Mouse (Mus musculus): ENCODE measurements around the gene Mgp. TPM values are rescaled to one million over a fixed set of nuclear protein-coding genes. Genes with fewer than 3 reads are reported as not detected.

Mgp gene
- polyA plus RNA-seq, 1 experiment from 2014 or later, result 283 TPM

DNA sequence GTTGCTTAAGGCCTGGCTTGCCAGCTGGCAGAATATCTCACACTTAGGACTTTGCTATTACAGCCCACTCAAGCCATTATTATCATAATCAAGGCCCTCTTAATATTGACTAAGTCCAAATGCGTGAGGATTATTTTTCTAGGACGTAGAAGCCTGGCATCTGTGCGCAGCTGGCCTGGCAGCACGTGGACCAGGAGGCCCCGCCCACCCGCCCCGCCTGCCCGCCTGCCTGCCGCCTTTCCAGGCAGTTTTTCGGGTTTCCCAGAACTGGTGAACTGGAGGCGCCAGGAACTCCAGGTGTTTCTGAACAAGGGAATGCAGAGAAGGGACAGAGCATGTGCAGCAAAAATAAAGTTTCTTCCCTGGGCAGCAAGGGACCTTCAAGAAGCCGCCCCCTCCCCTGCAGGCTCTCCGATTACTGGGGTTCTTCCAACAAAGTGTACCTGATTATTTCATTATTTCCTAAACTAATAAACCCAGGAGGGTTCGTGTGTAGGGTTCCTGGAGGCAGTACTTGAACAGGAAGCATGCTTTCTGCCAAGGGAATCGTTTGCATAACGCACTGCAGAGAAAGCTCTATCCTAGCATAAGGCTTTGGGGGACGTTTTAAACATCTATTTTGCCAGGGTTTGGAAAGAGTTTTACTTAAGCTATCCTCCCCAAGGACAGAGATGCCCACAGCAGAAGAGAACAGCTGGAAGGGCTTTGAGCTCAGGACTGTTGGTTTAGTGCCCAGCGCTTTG, 37.9 kb upstream of the Mgp start:
- Histone ChIP-seq H3K9me3 (replicated peaks) (no peaks in the 10 kb centered on the region), H3K27me3 (no peaks in the 10 kb centered on the region), H3K36me3 (no peaks in the 10 kb centered on the region), H3K9ac (no peak overlapping the region), H3K4me1 (peaks cover 33% of the 10 kb centered on the region), H3K4me3 (replicated peaks) (peak overlapping the region; percentile 16; the same call in 1 of the 2 replicates), H3K27ac (replicated peaks) (peak overlapping the region; percentile 89), H3K4me2 (replicated peaks) (peak overlapping the region; percentile 43)
- WGBS, result 6% methylated on average over 18 of the region's 18 CpGs
- ATAC-seq (ENCODE audit: insufficient number of reproducible peaks, low FRiP score, low TSS enrichment, low read depth), result peak; percentile 75

GRCm38 (mm10) chr6:136912751-136913265, 37.2 kb upstream of the Mgp start:
- H3K4me1 ChIP-seq, result peaks cover 28% of the 10 kb centered on the region
- no peak overlapping the region for H3K4me2 ChIP-seq (replicated peaks)
- no peak overlapping the region for H3K9ac ChIP-seq
- no peak overlapping the region for H3K4me3 ChIP-seq (replicated peaks)
- H3K9me3 ChIP-seq (replicated peaks), result no peaks in the 10 kb centered on the region
- 53% methylated on average over 1 of the region's 2 CpGs for WGBS
- ATAC-seq (ENCODE audit: insufficient number of reproducible peaks, low FRiP score, low TSS enrichment, low read depth), result no peak
- peak overlapping the region; percentile 71 for H3K27ac ChIP-seq (replicated peaks)
- no peaks in the 10 kb centered on the region for H3K27me3 ChIP-seq
- H3K36me3 ChIP-seq, result no peaks in the 10 kb centered on the region

DNA sequence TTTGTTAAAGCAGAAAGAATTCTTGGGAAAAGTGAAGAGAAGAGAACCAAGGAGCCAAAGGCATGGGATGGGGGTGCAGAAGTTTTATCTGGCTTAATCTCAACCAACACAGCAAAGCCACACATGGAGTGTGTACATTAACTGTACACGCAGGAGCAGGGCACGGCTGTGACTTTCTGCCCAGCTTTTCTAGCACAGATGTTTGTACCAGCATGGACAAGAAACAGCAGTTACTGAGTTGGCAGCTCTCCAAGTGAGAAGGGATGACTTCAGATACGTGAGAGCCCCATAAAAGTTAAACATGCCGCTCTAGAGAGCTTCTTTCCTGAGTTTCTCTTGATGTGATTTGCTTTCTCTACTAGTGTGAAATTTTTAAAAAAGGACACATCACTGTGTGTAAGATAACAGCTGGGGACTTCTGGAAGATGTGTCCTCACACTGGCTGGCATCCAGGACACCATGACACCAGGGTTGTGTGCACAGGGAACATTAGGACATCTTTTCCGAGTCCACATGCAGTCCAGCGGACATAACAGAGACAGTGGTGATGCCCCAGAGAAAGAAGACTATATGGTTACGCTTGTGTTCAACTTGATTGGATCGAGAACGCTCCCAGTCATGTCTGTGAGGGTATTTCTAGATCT, 34.7 kb upstream of the Mgp start:
- Histone ChIP-seq H3K9me3 (replicated peaks) (no peaks in the 10 kb centered on the region), H3K9ac (no peak overlapping the region), H3K4me3 (replicated peaks) (no peak overlapping the region), H3K27me3 (no peaks in the 10 kb centered on the region), H3K4me2 (replicated peaks) (no peak overlapping the region), H3K4me1 (peaks cover 46% of the 10 kb centered on the region), H3K27ac (replicated peaks) (peak overlapping the region; percentile 17), H3K36me3 (no peaks in the 10 kb centered on the region)
- ATAC-seq (ENCODE audit: insufficient number of reproducible peaks, low FRiP score, low TSS enrichment, low read depth), result no peak
- WGBS, result 56% methylated on average over 9 of the region's 9 CpGs

DNA sequence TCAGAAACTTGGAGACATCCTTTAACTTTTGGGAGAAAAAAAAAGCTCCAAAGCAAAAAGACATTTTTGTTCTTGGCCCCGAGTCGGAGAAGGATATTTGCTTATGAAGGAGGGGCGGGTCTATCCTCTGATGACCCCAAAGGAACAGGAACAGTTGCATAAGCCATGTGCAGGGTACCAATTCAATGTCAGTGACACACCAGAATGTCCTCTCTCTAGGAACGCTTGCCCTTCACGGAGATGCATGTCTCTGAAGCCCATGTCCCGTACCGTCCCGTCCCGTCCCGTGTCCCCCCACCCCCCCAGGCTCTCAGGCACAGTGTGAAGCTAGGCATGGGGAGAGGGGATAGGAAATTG, 31.3 kb upstream of the Mgp start:
- Histone ChIP-seq H3K36me3 (no peaks in the 10 kb centered on the region), H3K4me2 (replicated peaks) (no peak overlapping the region; the same call in 1 of the 2 replicates), H3K27ac (replicated peaks) (peak overlapping the region; percentile 74), H3K4me1 (peaks cover 33% of the 10 kb centered on the region), H3K9ac (no peak overlapping the region), H3K27me3 (no peaks in the 10 kb centered on the region), H3K9me3 (replicated peaks) (no peaks in the 10 kb centered on the region), H3K4me3 (replicated peaks) (no peak overlapping the region)
- 0 out of 2 replicates have a peak, but pooled peaks have one; percentile 21 for ATAC-seq (ENCODE audit: insufficient number of reproducible peaks, low FRiP score, low TSS enrichment, low read depth)
- WGBS, result 45% methylated on average over 10 of the region's 10 CpGs

DNA sequence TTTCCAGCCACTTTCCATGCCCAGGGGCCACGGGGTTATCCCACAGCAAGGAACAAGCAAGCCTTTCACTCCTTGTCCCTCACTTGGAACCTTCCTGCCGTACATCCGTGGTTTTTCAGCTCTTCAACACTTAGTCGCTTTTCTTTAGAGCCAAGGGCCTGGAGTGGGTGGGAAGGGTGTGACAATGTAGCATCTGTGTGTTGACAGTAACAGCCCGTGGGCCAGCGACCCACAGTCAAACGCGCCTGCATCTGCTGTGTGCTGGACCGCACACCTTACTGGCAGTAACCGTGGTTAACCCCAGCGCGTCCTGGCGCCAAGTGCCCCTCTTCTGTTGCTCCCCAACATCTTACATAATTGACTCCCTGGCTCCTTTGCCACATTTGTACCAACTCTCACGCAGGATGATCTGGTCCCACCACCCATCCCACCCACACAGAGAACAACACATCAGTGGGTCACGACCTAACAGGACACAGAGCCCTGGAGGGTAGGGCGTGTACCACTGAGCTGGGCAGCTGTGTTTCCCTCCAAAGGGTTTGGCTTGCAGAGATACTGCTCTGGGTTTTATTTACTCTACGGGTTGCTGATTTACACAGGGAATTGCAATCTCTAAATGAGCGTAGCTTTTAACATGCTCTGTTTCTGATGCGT, 30.8 kb upstream of the Mgp start:
- Histone ChIP-seq H3K9me3 (replicated peaks) (no peaks in the 10 kb centered on the region), H3K36me3 (no peaks in the 10 kb centered on the region), H3K27ac (replicated peaks) (peak overlapping the region; percentile 74), H3K4me2 (replicated peaks) (no peak overlapping the region), H3K9ac (no peak overlapping the region), H3K4me1 (peaks cover 33% of the 10 kb centered on the region), H3K27me3 (no peaks in the 10 kb centered on the region), H3K4me3 (replicated peaks) (no peak overlapping the region)
- WGBS, result 56% methylated on average over 19 of the region's 19 CpGs
- ATAC-seq (ENCODE audit: insufficient number of reproducible peaks, low FRiP score, low TSS enrichment, low read depth), result peak; percentile 54; the same call in 1 of the 2 replicates

DNA sequence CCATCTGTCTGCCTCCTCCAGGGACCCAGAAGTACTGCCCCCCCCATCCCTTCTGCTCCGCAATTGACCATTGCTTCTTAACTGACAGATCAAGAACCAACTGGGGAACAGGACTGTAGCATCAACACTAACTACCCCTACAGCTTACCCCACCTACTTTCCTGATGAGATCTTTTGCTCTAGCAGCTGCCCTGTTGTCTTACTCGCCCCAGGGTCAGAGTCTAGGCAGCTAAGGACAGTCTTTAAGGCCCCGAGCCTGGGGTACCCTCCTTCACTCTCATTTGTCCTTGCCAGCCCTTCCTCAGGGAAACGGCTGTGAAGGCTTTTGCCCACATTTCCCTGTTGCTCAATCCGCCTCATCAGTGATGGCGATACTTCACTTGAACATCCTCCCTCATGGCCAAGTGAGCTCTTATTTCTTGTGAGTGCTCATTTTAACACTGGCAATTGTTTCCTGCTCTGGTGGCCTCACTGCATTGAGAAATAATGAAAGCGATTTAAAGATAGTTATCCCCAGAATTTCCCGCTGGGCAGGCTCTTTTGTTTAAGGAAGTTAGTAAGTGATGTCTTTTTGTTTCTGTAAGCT, 28.4 kb upstream of the Mgp start:
- no peak for ATAC-seq (ENCODE audit: insufficient number of reproducible peaks, low FRiP score, low TSS enrichment, low read depth)
- H3K36me3 ChIP-seq, result no peaks in the 10 kb centered on the region
- H3K27ac ChIP-seq (replicated peaks), result no peak overlapping the region
- peaks cover 24% of the 10 kb centered on the region for H3K4me1 ChIP-seq
- no peak overlapping the region for H3K4me3 ChIP-seq (replicated peaks)
- no peaks in the 10 kb centered on the region for H3K27me3 ChIP-seq
- 60% methylated on average over 8 of the region's 8 CpGs for WGBS
- H3K4me2 ChIP-seq (replicated peaks), result no peak overlapping the region
- H3K9me3 ChIP-seq (replicated peaks), result no peaks in the 10 kb centered on the region
- H3K9ac ChIP-seq, result no peak overlapping the region

DNA sequence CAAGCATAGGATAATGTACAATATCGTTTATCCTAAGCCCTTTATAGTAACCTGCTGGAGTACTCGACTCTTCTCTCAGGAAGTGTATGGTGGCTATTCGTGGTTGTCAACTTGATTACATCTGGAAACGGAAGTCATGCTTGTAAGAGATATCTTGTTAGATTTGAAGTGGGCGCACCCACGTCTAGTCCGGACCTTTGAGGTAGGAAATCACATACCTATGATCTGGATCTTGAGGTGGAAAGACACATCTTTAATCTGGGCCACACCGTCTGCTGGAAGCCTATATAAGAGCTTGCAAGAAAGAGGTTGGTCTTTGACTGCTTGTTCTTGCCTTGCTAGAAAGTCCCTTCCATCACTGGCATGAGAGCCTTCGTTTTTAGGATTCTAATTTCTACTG, 26.9 kb upstream of the Mgp start:
- Histone ChIP-seq H3K36me3 (no peaks in the 10 kb centered on the region), H3K9ac (no peak overlapping the region), H3K9me3 (replicated peaks) (no peaks in the 10 kb centered on the region), H3K27me3 (no peaks in the 10 kb centered on the region), H3K27ac (replicated peaks) (no peak overlapping the region), H3K4me3 (replicated peaks) (no peak overlapping the region), H3K4me2 (replicated peaks) (no peak overlapping the region), H3K4me1 (peaks cover 32% of the 10 kb centered on the region)
- no peak for ATAC-seq (ENCODE audit: insufficient number of reproducible peaks, low FRiP score, low TSS enrichment, low read depth)
- 82% methylated on average over 9 of the region's 9 CpGs for WGBS

GRCm38 (mm10) chr6:136901010-136901409, 25.4 kb upstream of the Mgp start:
- Histone ChIP-seq H3K4me3 (replicated peaks) (no peak overlapping the region), H3K9me3 (replicated peaks) (no peaks in the 10 kb centered on the region), H3K27me3 (no peaks in the 10 kb centered on the region), H3K4me1 (peaks cover 18% of the 10 kb centered on the region; the same call in 1 of the 2 replicates), H3K9ac (no peak overlapping the region), H3K27ac (replicated peaks) (no peak overlapping the region), H3K4me2 (replicated peaks) (no peak overlapping the region), H3K36me3 (no peaks in the 10 kb centered on the region)
- whole genome bisulfite sequencing, result 69% methylated on average over 2 of the region's 2 CpGs
- ATAC-seq (ENCODE audit: insufficient number of reproducible peaks, low FRiP score, low TSS enrichment, low read depth), result no peak

- WGBS, result 71% methylated on average over 4 of the region's 4 CpGs
- no peak for ATAC-seq (ENCODE audit: insufficient number of reproducible peaks, low FRiP score, low TSS enrichment, low read depth)
- no peak overlapping the region for H3K4me3 ChIP-seq (replicated peaks)
- no peaks in the 10 kb centered on the region for H3K9me3 ChIP-seq (replicated peaks)
- no peaks in the 10 kb centered on the region for H3K36me3 ChIP-seq
- no peaks in the 10 kb centered on the region for H3K27me3 ChIP-seq
- H3K4me2 ChIP-seq (replicated peaks), result no peak overlapping the region
- H3K9ac ChIP-seq, result no peak overlapping the region
- H3K4me1 ChIP-seq, result peaks cover 18% of the 10 kb centered on the region; the same call in 1 of the 2 replicates
- H3K27ac ChIP-seq (replicated peaks), result no peak overlapping the region
Observed at GRCm38 (mm10) chr6:136900369-136901009, 24.9 kb upstream of the Mgp start.

DNA sequence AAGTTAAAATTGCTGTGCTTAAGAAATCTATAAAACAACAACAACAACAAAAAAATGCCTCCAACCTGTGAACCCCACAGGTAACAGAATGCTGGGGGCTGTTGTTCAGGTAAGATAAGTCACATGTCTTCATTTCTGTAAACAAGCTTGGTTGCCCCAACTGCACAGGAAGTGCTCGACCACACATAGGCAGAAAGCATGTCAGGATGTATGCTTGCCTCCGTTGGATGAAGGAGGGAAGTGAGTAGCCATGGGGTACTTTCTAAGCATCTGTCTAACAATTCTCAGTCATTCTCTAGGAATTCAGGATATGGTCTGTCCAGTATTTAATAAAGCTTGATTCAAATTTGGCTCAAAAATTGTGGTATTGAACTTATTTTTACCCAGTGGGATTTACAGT, 23.3 kb upstream of the Mgp start:
- no peak for ATAC-seq (ENCODE audit: insufficient number of reproducible peaks, low FRiP score, low TSS enrichment, low read depth)
- Histone ChIP-seq H3K27me3 (no peaks in the 10 kb centered on the region), H3K27ac (replicated peaks) (no peak overlapping the region), H3K9me3 (replicated peaks) (no peaks in the 10 kb centered on the region), H3K4me2 (replicated peaks) (no peak overlapping the region), H3K4me3 (replicated peaks) (no peak overlapping the region), H3K36me3 (no peaks in the 10 kb centered on the region), H3K9ac (no peak overlapping the region), H3K4me1 (peaks cover 23% of the 10 kb centered on the region)
- 76% methylated on average over 2 of the region's 2 CpGs for WGBS

DNA sequence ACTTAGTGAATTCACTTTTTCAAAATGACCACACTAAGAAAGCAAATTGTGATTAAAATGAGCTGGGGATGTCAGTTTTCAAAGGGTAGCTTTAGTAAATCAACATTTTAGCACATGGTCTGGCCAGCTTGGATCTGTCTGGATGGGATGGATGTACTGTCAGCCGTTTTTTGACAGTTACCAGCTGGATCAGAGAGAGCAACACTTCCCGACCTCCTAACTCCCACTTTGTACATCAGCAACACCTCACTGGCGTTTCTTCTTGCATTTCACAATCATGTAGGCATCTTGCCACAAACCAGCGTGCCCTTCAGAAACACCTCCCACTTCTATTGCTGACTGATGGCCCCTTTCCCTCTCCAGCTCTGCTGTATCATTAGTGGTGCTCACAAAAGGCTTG, 22.6 kb upstream of the Mgp start:
- Histone ChIP-seq H3K27me3 (no peaks in the 10 kb centered on the region), H3K27ac (replicated peaks) (peak overlapping the region; percentile 5), H3K9me3 (replicated peaks) (no peaks in the 10 kb centered on the region), H3K36me3 (no peaks in the 10 kb centered on the region), H3K4me3 (replicated peaks) (no peak overlapping the region), H3K4me2 (replicated peaks) (no peak overlapping the region), H3K9ac (no peak overlapping the region), H3K4me1 (peaks cover 20% of the 10 kb centered on the region)
- WGBS, result 43% methylated on average over 4 of the region's 4 CpGs
- ATAC-seq (ENCODE audit: insufficient number of reproducible peaks, low FRiP score, low TSS enrichment, low read depth), result no peak

Measured in embryonic facial prominence, embryonic 15.5 days (tissue).